Mouse (Mus musculus) heart, postnatal 0 days (tissue): ENCODE data around the gene Vil1.

Experiments
- CTCF ChIP-seq: IDR thresholded peaks from 2 replicates; pipeline ENCODE4 v1.5.1; 2016; ENCODE audit warnings: antibody characterized with exemption, control low read depth, low read depth
- EP300 ChIP-seq: IDR thresholded peaks from 2 replicates; pipeline ENCODE4 v1.6.1; 2016; ENCODE audit warnings: antibody characterized with exemption, low read depth

DNA sequence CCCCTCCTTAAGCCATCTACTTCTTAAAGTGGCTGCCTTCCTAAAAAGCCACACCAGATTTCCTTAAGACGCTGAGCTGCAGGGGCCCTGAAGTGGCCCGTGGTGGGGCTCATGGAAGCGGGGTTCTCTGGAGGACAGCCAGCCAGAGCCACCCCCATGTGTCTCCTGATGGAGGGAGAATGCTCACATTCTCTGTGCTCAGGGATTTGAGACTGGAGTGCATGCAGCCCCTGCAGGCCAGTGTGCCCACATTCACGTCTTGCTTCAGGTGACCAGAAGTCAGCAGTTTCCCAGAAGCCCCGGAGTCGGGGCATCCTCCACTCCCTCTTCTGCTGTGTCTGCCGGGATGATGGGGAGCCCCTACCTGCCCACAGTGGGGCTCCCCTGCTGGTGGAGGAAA is 16.2 kb upstream of the Vil1 start:
- TF ChIP-seq CTCF (no peak), EP300 (no peak)
